Mouse (Mus musculus) stomach, embryonic 14.5 days (tissue): ENCODE data around the gene Shb. TPM values are rescaled to one million over a fixed set of nuclear protein-coding genes. Genes with fewer than 3 reads are reported as not detected.
"Not testable (repeated sequence)": the region's sequence is repeated elsewhere in the genome, so short reads cannot be mapped to it uniquely, and the experiment has no call there.

Source experiments
- ATAC-seq: fragments of 200-750 bp; cut with Nextera tagmentation; 2 replicates; pipeline ENCODE4 v1.8.0; 2017; ENCODE audit warnings: low read depth, moderate TSS enrichment; ENCODE audit not compliant: insufficient number of reproducible peaks, insufficient read depth, low FRiP score
- H3K27ac ChIP-seq: fragments of 300-500 bp; sonication (generic); 2 replicates; pipeline ENCODE4 v1.5.1; 2014; ENCODE audit warnings: mild to moderate bottlenecking, low read length, moderate library complexity, mixed read lengths
- H3K27me3 ChIP-seq: fragments of 300-500 bp; sonication (generic); 2 replicates; pipeline ENCODE4 v1.6.1; 2014; ENCODE audit warnings: low read length, control low read depth, mixed read lengths; ENCODE audit not compliant: control insufficient read depth, insufficient read depth
- H3K36me3 ChIP-seq: fragments of 300-500 bp; sonication (generic); 2 replicates; pipeline ENCODE4 v1.6.1; 2014; ENCODE audit warnings: mild to moderate bottlenecking, control low read depth, low read length, moderate library complexity, mixed read lengths; ENCODE audit not compliant: control insufficient read depth, insufficient read depth
- H3K4me1 ChIP-seq: fragments of 300-500 bp; sonication (generic); 2 replicates; pipeline ENCODE4 v1.6.1; 2014; ENCODE audit warnings: low read length, control low read depth, mixed read lengths; ENCODE audit not compliant: control insufficient read depth, insufficient read depth
- H3K4me2 ChIP-seq: fragments of 300-500 bp; sonication (generic); replicated peaks from 2 replicates; pipeline ENCODE4 v1.6.1; 2014; ENCODE audit warnings: low read depth, low read length, control low read depth
- H3K4me3 ChIP-seq: fragments of 300-500 bp; sonication (generic); 2 replicates; pipeline ENCODE4 v1.5.1; 2014; ENCODE audit warnings: low read depth, low read length, control low read depth
- H3K9ac ChIP-seq: fragments of 300-500 bp; sonication (generic); replicated peaks from 2 replicates; pipeline ENCODE4 v1.6.1; 2014; ENCODE audit warnings: low read depth, mild to moderate bottlenecking, control low read depth, low read length, moderate library complexity, mixed read lengths
- H3K9me3 ChIP-seq: fragments of 300-500 bp; sonication (generic); 2 replicates; pipeline ENCODE4 v1.6.1; 2016; ENCODE audit warnings: low read depth, low read length, control low read depth; ENCODE audit not compliant: control insufficient read depth
- WGBS: fragments of 180-500 bp; shearing (Covaris S2); extraction: QIAGEN DNeasy Blood & Tissue Kit; methylation state at CpG from one replicate; pipeline ENCODE4 v1.1.7; 2014; 5-methylcytosine and 5-hydroxymethylcytosine counted together
- microRNA-seq: library from miRNA; unstranded; fragments of <30 nt; microRNA quantifications from one replicate; pipeline ENCODE4, GENCODE M21; 2016
- polyA plus RNA-seq: library from polyadenylated mRNA; unstranded; fragments of >200 nt; fragmentation: Nextera tagmentation; extraction: Ambion mirVana; gene quantifications from 2 replicates; pipeline ENCODE4 v1.2.1, GENCODE M21; 2014

Shb gene
- polyA plus RNA-seq, 1 experiment from 2014 or later, result 4.4 TPM

DNA sequence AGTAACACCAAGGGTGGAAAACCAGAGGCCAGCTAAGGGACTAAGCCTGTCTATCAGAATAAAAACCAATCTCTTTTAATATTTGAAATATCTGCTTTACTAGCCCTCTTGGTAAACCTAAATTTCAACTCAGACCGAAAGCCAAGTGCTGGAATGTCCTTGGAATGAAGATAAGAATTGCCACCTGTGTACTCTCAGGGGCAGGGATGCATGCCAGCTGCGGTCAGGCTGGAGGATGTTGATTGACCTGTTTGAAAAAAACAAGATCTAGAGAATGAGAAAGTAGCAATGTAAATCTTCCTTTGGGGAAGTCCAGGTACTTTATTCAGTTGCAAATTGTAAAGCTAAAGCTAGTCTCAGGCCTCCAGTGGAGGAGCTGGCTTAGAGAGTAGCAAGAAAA, 150.1 kb downstream of the Shb start:
- not testable (repeated sequence) for H3K36me3 ChIP-seq, H3K9me3 ChIP-seq, H3K27ac ChIP-seq, ATAC-seq, H3K4me1 ChIP-seq, H3K27me3 ChIP-seq, H3K4me3 ChIP-seq, H3K9ac ChIP-seq, H3K4me2 ChIP-seq
- WGBS, result 67% methylated on average over 2 of the region's 2 CpGs

DNA sequence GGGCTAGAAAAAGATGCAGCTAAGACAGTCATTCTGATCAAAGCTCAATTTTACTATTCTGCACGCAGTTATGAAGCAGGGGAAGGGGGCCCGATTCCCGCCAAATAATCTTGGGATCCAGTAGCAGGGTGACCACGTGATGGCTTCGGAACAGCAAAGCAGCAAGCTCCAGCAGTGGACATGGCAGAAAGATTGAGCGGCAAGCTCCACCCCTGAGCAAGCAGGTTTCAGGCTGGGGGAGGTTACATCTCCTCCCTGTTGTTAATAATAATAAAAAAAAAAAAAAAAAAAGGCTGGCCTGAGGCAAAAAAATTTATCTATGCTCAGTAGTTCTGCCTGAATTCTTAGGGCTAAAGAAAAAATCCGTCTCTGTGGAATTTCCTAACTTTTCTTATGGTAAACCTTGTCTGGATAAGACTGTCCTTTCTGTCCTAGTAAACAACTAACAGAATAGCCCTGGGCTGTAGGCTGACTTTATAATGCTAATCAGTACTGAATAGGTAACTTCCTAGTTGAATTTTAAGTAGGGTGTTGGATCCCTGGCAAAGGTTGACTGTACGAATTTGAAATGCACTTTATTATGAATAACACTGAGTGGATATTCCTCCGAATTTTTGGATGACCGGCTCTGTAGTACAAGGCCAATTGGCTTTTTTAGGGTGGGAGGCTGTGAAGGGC, 151.2 kb downstream of the Shb start:
- not testable (repeated sequence) for H3K27ac ChIP-seq, ATAC-seq, H3K27me3 ChIP-seq, H3K4me3 ChIP-seq, H3K4me1 ChIP-seq, H3K4me2 ChIP-seq, H3K36me3 ChIP-seq, H3K9me3 ChIP-seq, H3K9ac ChIP-seq
- WGBS, result 87% methylated on average over 10 of the region's 10 CpGs

DNA sequence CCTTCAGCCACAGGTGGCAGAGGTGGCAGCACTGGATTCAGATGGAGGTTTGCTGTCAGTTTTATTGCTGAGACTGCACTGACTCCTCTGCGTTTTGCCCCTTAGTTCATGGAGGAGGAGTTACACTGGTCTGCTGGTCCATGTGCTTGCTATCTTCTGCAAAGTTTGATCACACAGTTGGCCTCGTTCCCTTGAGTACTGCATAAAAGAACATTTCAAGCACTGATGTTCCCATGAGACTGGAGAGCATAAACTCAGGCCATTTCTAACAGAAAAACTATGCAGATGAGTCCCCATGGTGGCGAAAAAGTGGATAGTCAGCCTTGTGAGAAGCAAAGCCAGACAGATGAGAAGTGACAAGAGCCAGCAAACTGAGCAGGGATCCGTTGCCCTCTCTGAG, 155.7 kb downstream of the Shb start:
- H3K36me3 ChIP-seq, result peaks cover 32% of the 10 kb centered on the region
- H3K4me3 ChIP-seq, result no peak overlapping the region
- WGBS, result 80% methylated on average over 4 of the region's 4 CpGs
- H3K4me1 ChIP-seq, result no peaks in the 10 kb centered on the region
- ATAC-seq, result no peak
- H3K4me2 ChIP-seq, result no peak overlapping the region
- no peak overlapping the region for H3K9ac ChIP-seq
- no peaks in the 10 kb centered on the region for H3K9me3 ChIP-seq
- H3K27me3 ChIP-seq, result no peaks in the 10 kb centered on the region
- no peak overlapping the region for H3K27ac ChIP-seq

DNA sequence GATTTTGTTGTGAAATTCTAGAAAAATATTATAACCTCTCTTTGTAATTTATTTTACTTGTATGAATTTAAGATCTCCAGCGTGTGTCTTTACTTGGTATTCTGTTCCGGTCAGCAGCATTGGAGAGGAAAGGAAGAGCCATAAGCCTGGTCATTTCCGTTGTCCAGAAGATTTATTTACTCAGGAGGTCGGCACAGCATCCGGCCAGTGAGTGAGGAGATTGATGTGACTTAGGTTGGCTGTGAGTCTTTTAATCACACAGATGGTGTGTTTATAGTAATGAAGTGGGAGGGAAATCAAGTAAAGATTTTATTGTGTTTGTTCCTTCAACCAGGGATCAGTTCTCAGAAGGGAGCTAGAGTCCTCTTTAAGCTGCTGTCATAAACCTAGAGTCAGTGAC, 157.4 kb downstream of the Shb start:
- Histone ChIP-seq H3K9me3 (no peaks in the 10 kb centered on the region), H3K4me2 (no peak overlapping the region), H3K36me3 (peaks cover 41% of the 10 kb centered on the region), H3K27me3 (no peaks in the 10 kb centered on the region), H3K9ac (no peak overlapping the region), H3K4me1 (no peaks in the 10 kb centered on the region), H3K4me3 (no peak overlapping the region), H3K27ac (no peak overlapping the region)
- ATAC-seq, result no peak
- WGBS, result 54% methylated on average over 5 of the region's 5 CpGs

Small RNA genes within 50 kb of the gene (microRNA-seq; reads per million reads assigned to microRNA genes)
- gene Gm22518 (not detected), gene Gm25692 (not detected)

Other genes with a start within 250 kb of the Shb start
- gene Trmt10b, start 235.3 kb downstream of the Shb start, polyA plus RNA-seq, result 18.3 and 22.8 TPM in 2 replicates
- gene Dcaf10, start 190.4 kb downstream of the Shb start, polyA plus RNA-seq, result 18.3 and 18.4 TPM in 2 replicates
- 71.9 and 78.8 TPM in 2 replicates for gene Exosc3, start 189.7 kb downstream of the Shb start, polyA plus RNA-seq
- 63.4 and 67.6 TPM in 2 replicates for gene Slc25a51, start 123.7 kb downstream of the Shb start, polyA plus RNA-seq